Mouse (Mus musculus): ENCODE measurements around the gene Gltp.

DNA sequence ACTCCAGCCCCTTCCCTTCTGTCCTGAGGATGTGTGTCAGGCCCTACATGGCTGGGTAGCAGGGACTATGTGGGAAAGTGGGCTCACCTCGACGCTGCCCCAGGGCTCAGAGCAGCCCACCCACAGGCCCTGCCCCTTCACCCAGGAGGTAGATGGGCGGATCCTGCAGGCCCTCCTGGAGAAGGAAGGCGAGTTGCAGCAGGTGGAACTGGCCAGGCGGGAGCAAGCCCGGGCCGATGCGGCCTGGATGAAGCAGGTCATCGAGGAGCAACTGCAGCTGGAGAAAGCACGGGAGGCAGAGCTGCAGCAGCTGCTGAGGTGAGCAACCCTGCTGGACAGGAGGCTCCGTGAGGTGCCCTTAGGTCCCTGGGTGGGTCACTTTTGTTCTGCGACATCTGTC lies 26.5 kb upstream of the Gltp start:
- TF ChIP-seq GATA1 (IDR thresholded peaks at IDR 0.05; ENCODE audit: borderline replicate concordance, low read length) (no peak), FLI1 (IDR thresholded peaks at IDR 0.05; ENCODE audit: low read length) (no peak)

All from megakaryocyte, embryonic 14.5 days (primary cell).